Mouse (Mus musculus): ENCODE data around the gene Gmds.

The Gmds gene

GRCm38 (mm10) chr13:32026226-32026975 is 312.1 kb downstream of the Gmds start:
- no peak for DNase-seq (ENCODE audit: low read depth)

GRCm38 (mm10) chr13:32024822-32025221 is 313.7 kb downstream of the Gmds start:
- DNase-seq (ENCODE audit: low read depth): no peak

- no peak for DNase-seq (ENCODE audit: low read depth)
These were observed 317.9 kb downstream of the Gmds start for GRCm38 (mm10) chr13:32020455-32021249.

GRCm38 (mm10) chr13:32019256-32019620 is 319.3 kb downstream of the Gmds start:
- DNase-seq (ENCODE audit: low read depth): no peak

GRCm38 (mm10) chr13:32018518-32019255 is 319.9 kb downstream of the Gmds start:
- no peak for DNase-seq (ENCODE audit: low read depth)

GRCm38 (mm10) chr13:32008802-32009201 is 329.7 kb downstream of the Gmds start:
- peak; percentile 47 for DNase-seq (ENCODE audit: low read depth)

- no peak for DNase-seq (ENCODE audit: low read depth)
These were observed 330.4 kb downstream of the Gmds start for GRCm38 (mm10) chr13:32008116-32008641.

- no peak for DNase-seq (ENCODE audit: low read depth)
These were observed 345.1 kb downstream of the Gmds start for GRCm38 (mm10) chr13:31993391-31993790.

- peak; percentile 47 for DNase-seq (ENCODE audit: low read depth)
These were observed 345.9 kb downstream of the Gmds start for GRCm38 (mm10) chr13:31992409-31993201.

GRCm38 (mm10) chr13:31981198-31981597 is 357.3 kb downstream of the Gmds start:
- no peak for DNase-seq (ENCODE audit: low read depth)

GRCm38 (mm10) chr13:31978126-31978525 is 360.4 kb downstream of the Gmds start:
- DNase-seq (ENCODE audit: low read depth): no peak

- peak; percentile 42 for DNase-seq (ENCODE audit: low read depth)
These were observed 363.6 kb downstream of the Gmds start for GRCm38 (mm10) chr13:31974751-31975479.

- DNase-seq (ENCODE audit: low read depth): no peak
These were observed 367.5 kb downstream of the Gmds start for GRCm38 (mm10) chr13:31971040-31971501.

GRCm38 (mm10) chr13:31968272-31968671 is 370.3 kb downstream of the Gmds start:
- no peak for DNase-seq (ENCODE audit: low read depth)

- DNase-seq (ENCODE audit: low read depth): no peak
These were observed 371.5 kb downstream of the Gmds start for GRCm38 (mm10) chr13:31966931-31967532.

GRCm38 (mm10) chr13:31960514-31960913 is 378.0 kb downstream of the Gmds start:
- no peak for DNase-seq (ENCODE audit: low read depth)

GRCm38 (mm10) chr13:31958346-31959335 is 379.9 kb downstream of the Gmds start:
- no peak for DNase-seq (ENCODE audit: low read depth)

GRCm38 (mm10) chr13:31956584-31956983 is 382.0 kb downstream of the Gmds start:
- no peak for DNase-seq (ENCODE audit: low read depth)

- DNase-seq (ENCODE audit: low read depth): no peak
These were observed 382.4 kb downstream of the Gmds start for GRCm38 (mm10) chr13:31956112-31956511.

Measured in fibroblast of lung, adult 2 months (primary cell).